Mouse (Mus musculus): ENCODE measurements around the gene Fam185a. TPM values are rescaled to one million over a fixed set of nuclear protein-coding genes. Genes with fewer than 3 reads are reported as not detected.

Fam185a gene
- total RNA-seq (2017) = 7.6 and 8.8 TPM in 2 replicates

- ATAC-seq (ENCODE audit: extremely low read depth, insufficient number of reproducible peaks, low FRiP score, poor library complexity, severe bottlenecking) = peak; percentile 99
Observed at GRCm38 (mm10) chr5:21424614-21425602, at the start of gene Fam185a, which contains the start of gene Ccdc146. Gene Fam185a (plus strand): TSS chr5:21424958. Gene Ccdc146 (minus strand): TSS chr5:21424677.

- no peak for ATAC-seq (ENCODE audit: extremely low read depth, insufficient number of reproducible peaks, low FRiP score, poor library complexity, severe bottlenecking)
Observed at GRCm38 (mm10) chr5:21376935-21377334, 47.8 kb upstream of the Fam185a start.

DNA sequence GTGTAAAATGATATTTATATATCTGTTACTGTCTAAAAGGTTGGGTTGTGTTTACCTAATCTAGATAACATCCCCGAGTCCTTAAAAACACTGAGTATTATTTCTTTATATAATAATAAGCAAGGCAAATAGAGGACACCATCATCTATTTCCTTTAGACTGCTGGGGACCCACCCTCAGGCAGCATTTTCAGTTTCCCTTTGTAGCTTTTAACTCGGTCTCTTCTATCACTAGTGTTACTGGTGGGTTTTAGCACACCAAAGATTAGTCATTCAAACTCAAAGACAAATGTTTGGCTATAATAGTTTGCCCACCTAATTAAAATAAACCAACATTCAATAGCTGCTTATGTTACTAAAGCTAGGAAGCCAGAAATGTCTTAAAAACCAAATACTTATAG is 46.4 kb upstream of the Fam185a start:
- no peak for ATAC-seq (ENCODE audit: extremely low read depth, insufficient number of reproducible peaks, low FRiP score, poor library complexity, severe bottlenecking)

DNA sequence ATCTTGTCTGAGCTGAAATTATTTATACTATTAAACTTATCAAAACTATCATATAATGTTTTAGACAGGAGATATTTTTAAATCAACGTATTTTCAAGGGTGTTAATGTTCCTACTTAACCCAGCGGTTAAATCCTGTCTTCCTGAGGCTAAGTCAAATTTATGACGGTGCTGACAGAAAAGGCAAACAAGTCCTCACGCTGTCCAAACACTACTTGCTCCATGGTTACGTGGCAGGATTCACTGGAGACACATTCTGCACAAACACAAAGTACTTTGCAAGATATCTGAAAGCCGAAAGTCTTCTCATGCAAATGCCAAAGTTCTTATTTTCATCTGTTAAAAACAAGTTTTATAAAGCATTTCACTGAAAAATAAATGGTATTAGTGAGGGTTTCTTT is 42.8 kb upstream of the Fam185a start:
- ATAC-seq (ENCODE audit: extremely low read depth, insufficient number of reproducible peaks, low FRiP score, poor library complexity, severe bottlenecking) = no peak

GRCm38 (mm10) chr5:21382678-21383077 is 42.1 kb upstream of the Fam185a start:
- ATAC-seq (ENCODE audit: extremely low read depth, insufficient number of reproducible peaks, low FRiP score, poor library complexity, severe bottlenecking) = no peak

DNA sequence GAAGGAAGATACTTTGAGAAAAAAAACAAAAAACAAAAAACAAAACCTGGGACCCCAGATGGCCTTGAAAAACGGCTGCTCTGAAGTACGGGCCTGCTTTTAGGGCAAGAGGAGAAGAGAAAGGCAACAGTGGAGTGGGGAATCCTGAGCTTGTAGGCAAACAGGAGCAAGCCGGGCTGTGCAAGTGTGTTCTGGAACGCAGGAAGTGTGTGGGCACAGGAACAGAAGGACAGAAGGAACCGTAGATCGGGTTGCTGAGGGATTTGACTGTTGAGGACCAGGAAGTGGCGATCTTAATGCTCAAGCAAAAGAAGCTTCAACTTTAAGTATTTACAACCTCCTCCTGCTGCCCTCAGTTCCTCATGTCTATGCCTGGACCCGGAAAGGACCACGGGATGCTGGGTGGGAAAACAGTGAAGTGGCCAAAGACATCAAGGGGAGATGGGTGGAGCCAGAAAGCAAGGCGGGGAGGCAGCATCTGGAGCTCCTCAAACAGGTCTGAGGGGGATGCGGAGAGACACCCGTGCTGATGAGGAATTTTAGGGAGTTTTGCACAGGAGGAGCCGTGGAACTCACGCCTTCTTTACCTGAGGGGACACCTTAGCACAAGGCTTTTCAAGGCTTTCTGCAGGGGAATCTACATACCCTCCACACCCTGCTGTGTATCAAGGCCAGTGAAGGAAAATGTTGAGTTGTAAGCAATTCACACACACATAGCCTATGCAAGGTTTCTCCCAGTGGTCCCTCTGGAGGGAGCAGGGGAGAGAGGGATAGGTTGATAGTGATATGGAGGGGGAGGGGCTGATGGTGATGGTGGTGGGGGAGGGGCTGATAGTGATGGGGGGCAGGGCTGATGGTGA is 41.1 kb upstream of the Fam185a start:
- no peak for ATAC-seq (ENCODE audit: extremely low read depth, insufficient number of reproducible peaks, low FRiP score, poor library complexity, severe bottlenecking)

GRCm38 (mm10) chr5:21384252-21384960 is 40.4 kb upstream of the Fam185a start:
- no peak for ATAC-seq (ENCODE audit: extremely low read depth, insufficient number of reproducible peaks, low FRiP score, poor library complexity, severe bottlenecking)

DNA sequence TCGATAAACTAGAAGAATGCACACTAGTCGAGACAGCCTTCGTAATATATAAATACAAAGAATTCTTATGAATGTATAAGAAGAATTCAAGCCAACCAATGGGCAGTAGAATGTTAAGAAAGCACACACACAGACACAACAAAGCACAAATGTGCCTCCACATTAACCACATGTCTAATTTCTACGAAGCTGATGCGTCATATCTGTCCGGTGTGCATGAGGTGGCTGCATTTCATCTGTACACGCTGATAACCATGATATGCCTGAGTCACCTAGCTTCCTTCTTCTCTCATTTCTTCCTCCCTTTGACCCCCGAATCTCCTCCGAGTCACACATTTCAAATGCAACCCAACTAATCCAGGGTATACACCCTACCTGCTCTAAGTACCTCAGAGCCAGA is 39.8 kb upstream of the Fam185a start:
- ATAC-seq (ENCODE audit: extremely low read depth, insufficient number of reproducible peaks, low FRiP score, poor library complexity, severe bottlenecking) = peak; percentile 30; the same call in 1 of the 2 replicates

DNA sequence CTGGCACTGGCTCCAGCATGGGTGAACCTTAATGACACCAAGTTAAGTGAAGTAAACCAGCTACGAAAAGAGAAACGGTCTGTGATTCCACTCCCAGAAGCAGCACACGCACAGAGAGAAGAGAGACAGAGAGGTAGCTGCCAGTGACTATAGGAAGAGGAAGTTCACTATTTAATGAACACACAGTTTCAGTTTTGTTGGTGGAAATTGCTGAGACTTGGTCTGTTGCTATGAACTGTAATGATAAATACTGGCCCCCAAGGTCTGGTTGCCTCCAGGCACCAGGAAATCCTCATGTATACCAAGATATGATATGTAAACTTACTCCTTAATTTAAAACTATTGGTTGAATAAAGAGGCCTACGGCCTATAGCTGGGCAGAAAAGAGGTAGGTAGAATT is 38.3 kb upstream of the Fam185a start:
- ATAC-seq (ENCODE audit: extremely low read depth, insufficient number of reproducible peaks, low FRiP score, poor library complexity, severe bottlenecking) = peak; percentile 61

DNA sequence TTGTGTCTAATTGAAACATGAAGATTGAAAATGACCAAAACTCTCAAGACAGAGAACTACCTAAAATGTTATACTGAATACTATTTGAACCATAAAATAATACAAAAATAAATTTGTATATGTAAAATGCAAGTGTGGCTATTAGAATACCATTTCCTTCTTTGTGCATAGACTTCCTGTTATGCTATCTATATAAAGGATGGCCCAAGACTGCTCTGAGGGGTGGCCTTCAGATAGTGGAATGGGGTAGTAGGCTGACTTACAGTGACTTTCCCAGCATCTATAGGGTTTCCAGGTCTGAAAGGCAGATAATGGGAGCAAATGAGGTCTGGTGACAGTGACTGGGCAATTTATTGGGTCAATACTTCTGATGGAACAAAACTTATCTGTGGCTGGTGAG is 37.4 kb upstream of the Fam185a start:
- no peak for ATAC-seq (ENCODE audit: extremely low read depth, insufficient number of reproducible peaks, low FRiP score, poor library complexity, severe bottlenecking)

GRCm38 (mm10) chr5:21388855-21389254 is 35.9 kb upstream of the Fam185a start:
- ATAC-seq (ENCODE audit: extremely low read depth, insufficient number of reproducible peaks, low FRiP score, poor library complexity, severe bottlenecking) = no peak

- ATAC-seq (ENCODE audit: extremely low read depth, insufficient number of reproducible peaks, low FRiP score, poor library complexity, severe bottlenecking) = no peak
Observed at GRCm38 (mm10) chr5:21391616-21392384, 33.0 kb upstream of the Fam185a start.

DNA sequence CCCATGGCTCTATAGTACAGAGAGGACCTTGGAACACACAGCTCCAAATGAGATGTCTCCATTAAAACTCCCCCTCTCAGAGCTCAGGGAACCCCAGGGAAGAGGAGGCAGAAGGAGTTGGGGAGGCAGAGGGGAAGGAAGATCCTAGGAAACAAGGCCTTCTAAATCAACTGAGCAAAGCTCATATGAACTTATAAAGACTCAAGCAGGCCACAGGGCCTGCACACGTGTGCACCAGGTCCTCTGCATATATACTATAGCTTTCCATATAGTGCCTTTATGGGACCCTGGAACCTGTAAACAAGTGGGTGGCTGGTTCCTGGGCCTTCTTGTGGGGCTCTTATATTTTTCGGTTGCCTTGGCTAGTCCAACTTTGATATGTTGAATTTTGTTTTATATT is 30.2 kb upstream of the Fam185a start:
- no peak for ATAC-seq (ENCODE audit: extremely low read depth, insufficient number of reproducible peaks, low FRiP score, poor library complexity, severe bottlenecking)

GRCm38 (mm10) chr5:21395205-21395840 is 29.4 kb upstream of the Fam185a start:
- 0 out of 2 replicates have a peak, but pooled peaks have one; percentile 13 for ATAC-seq (ENCODE audit: extremely low read depth, insufficient number of reproducible peaks, low FRiP score, poor library complexity, severe bottlenecking)

- peak; percentile 90 for ATAC-seq (ENCODE audit: extremely low read depth, insufficient number of reproducible peaks, low FRiP score, poor library complexity, severe bottlenecking)
Observed at GRCm38 (mm10) chr5:21411261-21411666, 13.5 kb upstream of the Fam185a start.

DNA sequence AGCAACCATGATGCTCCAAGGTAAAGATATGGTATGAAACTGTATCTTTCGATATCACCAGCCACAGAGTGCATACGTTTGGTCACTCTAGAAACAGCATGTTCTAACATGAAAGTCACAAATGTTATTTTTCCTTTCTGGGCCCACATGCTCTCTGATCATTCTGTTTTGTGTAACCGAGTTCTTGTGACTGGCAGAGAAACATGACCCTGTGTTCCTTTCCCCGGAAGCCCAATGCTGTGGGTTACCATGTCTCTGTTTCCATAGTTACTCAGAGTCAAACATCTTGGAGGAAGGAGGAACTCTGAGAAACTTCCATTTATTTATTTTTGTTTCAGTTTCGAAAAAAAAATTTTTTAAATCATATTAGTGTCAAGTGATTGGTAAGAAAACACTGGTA is 12.7 kb upstream of the Fam185a start:
- peak; percentile 65; the same call in 1 of the 2 replicates for ATAC-seq (ENCODE audit: extremely low read depth, insufficient number of reproducible peaks, low FRiP score, poor library complexity, severe bottlenecking)

GRCm38 (mm10) chr5:21413322-21413721 is 11.4 kb upstream of the Fam185a start:
- ATAC-seq (ENCODE audit: extremely low read depth, insufficient number of reproducible peaks, low FRiP score, poor library complexity, severe bottlenecking) = no peak
